Mouse (Mus musculus) embryo, embryonic 11.5 days (tissue): ENCODE data around the gene Srpk3.
"Not testable (repeated sequence)": the region's sequence is repeated elsewhere in the genome, so short reads cannot be mapped to it uniquely, and the experiment has no call there.

Experiments
- DNase-seq: peaks from one replicate; pipeline ENCODE4 v3.0.0-alpha.2; 2012; ENCODE audit warnings: low read depth, low spot score

The Srpk3 gene

DNA sequence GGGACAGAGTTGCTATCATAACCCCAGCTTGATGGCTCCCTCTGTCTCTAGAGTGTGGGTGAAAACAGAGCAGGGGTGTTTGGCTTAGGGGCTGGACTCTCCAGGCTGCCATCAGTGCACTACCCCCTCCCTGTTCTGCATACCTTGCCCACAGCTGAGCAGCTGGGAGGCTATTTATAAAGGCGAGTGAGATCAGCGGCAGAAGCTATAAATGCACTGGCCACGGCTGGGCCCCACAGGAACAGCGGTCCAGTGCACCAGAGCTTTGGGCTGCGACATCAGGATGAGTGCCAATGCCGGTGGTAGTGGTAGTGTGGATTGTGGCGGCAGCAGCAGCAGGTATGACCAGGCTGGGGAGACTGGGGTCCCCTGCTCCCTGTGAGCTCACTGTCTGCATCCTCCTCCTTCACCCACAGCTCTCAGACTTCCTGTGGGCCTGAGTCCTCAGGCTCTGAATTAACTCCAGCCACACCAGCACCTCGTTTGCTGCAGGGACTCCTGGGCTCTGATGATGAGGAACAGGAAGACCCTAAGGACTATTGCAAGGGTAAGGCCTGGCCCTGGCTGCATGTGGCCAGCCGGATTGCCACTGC is at the start of gene Srpk3:
Srpk3 (plus strand) TSS at position 238 of the 593 bp plus-strand sequence.
- DNase-seq = no peak

GRCm38 (mm10) chrX:73730908-73731307 is 43.3 kb upstream of the Srpk3 start:
- no peak for DNase-seq

DNA sequence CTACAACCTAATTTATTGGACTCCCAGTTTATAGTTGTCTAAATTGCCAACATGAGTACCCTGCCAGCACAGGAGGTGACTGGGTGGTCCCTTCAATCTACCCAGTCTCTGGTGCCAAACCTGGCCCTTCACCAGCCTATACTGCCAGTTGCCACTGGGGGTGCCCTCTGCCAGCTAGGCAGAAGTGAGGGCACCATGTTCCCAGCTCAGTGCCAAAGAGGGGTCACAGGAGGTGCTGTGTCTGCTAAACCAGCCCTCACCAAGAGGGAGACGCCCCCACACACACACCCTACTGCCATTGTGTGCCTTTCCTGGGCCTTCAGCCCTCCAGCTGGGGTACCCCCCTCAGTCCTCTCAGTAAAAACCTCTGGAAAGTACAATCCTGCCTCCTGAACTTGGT is 36.0 kb upstream of the Srpk3 start:
- DNase-seq = no peak

DNA sequence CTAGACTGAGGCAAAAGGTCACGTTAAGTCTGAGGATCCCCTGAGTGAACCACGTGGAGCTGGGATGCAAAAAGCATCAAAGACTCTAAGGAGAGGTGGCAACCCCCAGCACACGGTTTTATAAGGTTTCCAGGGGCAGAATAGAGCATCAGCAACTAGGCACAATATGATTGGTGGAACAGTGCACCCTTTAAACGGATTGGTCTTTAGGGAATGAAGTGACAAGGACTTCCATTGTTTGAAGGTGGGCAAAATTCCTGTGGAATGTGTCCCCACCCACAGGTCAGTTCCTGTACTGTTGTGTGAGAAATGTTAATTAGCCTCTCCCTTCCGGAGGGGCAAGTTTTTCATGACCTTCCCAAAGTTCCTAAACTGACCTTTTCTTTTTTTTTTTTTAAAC is 35.1 kb upstream of the Srpk3 start:
- no peak for DNase-seq

DNA sequence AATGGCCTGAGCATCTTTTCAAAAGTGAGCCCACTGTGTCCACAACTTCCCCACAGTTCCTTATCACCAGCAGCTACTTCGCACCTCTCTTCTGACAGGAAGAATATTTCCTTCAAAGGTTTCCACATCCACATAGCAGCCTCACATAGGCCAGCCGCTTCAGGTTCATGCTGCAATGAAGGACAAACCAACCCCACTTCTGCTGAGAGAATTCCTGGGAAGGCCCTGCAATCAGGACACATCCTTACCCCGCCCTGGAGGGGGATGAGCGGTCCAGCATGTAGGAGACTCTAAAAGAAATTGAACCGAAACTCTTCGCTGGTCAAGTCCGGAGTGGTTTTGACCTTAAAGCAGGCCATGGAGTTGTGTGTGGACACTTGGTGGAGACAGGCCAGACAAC is 34.4 kb upstream of the Srpk3 start:
- not testable (repeated sequence) for DNase-seq

DNA sequence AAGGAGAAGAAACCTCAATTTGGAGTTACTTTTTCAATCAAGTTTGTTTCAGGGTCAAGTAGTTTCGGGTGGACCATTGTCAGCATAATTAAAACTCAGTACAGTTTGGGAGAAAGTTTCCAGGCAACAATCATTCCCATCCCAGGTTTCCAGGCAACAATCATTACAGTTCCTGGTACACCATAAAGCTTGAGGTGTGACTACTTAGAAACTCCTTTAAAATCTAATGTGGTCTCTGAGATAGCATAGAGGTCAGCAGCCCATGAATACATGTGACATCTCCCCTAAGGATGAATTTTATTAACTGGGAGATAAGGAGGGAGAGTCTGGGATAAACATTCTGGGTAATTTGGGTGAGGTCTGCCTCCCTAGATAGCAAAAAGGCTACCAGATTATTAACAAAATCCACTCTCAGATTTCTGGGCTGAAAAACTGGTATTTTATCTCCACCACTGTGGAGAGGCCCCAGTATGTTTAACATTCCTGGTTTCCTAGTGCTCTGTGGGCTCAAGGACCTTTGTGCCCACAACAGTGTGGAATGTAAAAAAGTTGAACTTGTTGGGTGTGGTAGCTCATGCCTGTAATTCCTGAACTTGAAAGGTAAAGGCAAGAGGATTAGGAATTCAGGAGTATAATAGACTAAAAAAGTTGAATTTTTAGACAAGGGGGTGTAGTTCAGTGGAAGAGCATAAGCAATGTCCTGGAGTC is 29.3 kb upstream of the Srpk3 start:
- no peak for DNase-seq

DNA sequence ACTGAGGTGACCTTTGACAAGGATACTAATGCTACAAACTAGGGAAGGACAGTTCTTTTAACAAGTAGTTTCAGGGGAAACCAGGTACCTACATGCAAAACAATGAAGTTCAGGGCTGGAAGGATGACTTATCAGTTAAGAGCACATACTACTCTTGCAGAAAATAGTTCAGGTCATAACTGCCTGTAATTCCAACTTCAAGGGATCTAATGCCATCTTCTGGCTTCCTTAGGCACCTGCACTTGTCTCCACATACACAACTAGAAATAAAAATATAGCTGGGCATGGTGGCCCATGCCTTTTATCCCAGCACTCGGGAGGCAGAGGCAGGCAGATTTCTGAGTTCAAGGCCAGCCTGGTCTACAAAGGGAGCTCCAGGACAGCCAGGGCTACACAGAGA is 25.2 kb upstream of the Srpk3 start:
- DNase-seq = no peak

- no peak for DNase-seq
Measured at GRCm38 (mm10) chrX:73756334-73757140, 17.7 kb upstream of the Srpk3 start, which contains the start of gene Plxnb3. Gene Plxnb3, plus strand, starts transcription at chrX:73757090.

DNA sequence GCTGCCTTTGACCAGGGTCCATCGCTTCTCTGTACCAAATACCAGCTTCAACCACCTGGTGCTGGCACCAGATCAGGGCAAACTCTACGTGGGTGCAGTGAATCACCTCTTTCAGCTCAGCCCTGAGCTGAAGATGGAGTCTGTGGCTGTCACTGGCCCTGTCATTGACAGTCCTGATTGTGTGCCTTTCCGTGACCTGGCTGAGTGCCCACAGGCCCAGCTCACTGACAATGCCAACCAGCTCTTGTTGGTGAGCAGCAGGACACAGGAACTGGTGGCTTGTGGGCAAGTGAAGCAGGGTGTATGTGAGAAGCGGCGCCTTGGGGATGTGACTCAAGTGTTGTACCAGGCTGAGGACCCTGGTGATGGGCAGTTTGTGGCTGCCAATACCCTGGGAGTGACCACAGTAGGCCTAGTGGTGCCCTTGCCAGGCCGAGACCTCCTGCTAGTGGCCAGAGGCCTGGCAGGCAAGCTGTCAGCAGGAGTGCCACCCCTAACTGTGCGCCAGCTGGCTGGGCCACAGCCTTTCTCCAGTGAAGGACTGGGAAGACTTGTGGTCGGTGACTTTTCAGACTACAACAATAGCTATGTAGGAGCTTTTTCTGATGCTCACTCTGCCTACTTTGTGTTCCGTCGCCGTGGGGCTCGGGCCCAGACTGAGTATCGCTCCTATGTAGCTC is 15.5 kb upstream of the Srpk3 start:
- no peak for DNase-seq

GRCm38 (mm10) chrX:73765311-73765710 is 8.9 kb upstream of the Srpk3 start:
- DNase-seq = no peak

DNA sequence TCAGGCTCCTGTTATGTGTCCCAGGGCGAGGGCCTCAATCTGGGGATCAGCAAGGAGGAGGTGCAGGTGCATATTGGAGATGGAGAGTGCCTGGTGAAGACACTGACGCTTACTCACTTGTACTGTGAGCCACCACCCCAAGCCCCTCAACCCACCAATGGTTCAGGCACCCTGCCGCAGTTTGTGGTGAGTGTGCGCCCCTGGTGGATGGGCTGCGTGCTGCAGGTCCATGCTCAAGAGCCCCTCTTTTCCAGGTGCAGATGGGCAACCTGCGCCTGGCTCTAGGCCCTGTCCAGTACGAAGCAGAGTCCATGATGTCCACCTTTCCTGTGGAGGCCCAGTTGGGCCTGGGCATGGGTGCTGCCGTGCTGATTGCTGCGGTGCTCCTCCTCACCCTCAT is 6.9 kb upstream of the Srpk3 start:
- DNase-seq = no peak

DNA sequence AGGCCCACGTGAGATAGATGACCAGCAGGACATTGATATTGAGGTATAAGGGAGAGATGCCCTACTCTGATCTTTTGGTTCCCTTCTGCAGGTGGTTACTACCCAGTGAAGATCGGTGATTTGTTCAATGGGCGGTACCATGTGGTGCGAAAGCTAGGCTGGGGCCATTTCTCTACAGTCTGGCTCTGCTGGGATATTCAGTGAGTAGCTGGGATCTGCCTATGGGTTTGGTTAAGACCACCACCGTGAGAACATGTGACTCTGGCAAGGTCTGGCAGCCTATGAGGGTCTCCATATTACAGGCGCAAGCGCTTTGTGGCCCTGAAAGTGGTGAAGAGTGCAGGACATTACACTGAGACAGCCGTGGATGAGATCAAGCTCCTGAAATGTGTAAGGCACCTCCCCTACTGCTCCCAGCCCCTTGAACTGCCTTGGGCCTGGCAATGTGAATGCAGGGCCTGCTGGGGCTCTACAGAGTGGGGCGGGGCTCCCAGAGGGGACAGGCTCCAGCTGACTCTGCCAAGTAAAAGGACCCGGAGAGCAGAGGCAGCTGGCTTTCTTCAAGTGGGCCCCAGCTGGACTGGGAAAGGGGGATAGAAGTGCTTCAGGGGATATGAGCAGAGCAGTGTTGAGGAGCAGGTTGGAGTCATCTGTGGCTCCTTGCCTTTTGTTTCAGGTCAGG is 738 bp downstream of the Srpk3 start:
- no peak for DNase-seq

- no peak for DNase-seq
Measured at GRCm38 (mm10) chrX:73782227-73782626, 8.0 kb downstream of the Srpk3 start.

DNA sequence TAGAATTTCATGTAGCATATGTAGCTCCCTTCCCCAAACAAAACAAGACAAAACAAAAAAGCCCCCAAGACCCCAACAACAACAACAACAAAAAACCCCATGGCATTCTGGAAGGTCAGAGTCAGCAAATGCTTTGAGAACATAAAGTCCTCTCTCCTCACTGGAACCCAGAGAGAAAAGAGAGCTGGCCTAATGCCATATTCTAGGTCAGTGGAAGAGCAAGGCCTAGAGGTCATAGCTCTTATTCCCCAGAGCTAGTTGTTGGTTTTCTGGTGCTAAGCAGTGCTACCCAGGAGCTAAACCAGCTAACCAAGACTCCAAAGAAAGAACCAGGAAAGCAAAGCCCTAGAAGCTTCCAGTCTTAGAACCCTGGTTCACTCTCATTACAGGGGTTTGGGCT is 11.5 kb downstream of the Srpk3 start:
- no peak for DNase-seq

- peak; percentile 85 for DNase-seq
Measured at GRCm38 (mm10) chrX:73786364-73787224, 12.4 kb downstream of the Srpk3 start, which contains the start of the genes Idh3g and Ssr4. Gene Idh3g, minus strand, starts transcription at chrX:73786897. Gene Ssr4, plus strand, starts transcription at chrX:73787028.

DNA sequence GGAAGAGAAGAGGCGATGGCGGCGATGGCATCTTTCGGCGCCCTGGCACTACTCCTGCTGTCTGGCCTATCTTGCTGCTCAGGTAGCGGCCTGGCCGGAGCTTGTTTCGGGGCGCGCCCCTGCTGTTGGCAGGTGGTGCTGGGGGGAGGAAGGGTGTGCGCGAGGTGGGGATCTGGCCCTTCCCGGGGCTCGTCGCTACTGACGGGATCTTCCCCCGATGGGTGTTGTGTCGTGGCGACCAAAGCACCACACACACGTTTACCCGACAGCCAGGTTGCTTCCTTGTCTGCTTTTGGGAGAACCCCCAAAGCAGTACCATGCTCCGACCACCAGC is 13.0 kb downstream of the Srpk3 start:
- DNase-seq = no peak

DNA sequence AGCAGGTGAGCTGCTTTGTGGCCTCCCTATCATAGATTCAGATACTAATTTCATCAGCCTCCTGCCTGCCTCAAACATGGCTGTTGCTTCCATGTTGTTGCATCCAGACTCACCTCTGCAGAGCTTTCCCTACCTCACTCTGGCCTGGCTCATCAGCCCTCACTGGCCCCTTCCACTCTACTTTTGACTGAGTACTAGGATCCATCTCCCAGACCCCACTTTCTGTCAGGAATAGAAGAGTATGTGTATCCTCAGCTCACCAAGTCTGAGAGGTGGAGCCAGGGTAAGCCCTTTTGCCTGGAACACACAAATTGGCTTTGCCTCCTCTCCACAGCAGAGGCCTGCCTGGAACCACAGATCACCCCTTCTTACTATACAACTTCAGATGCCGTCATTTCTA is 14.3 kb downstream of the Srpk3 start:
- no peak for DNase-seq

- no peak for DNase-seq
Measured at GRCm38 (mm10) chrX:73793039-73793438, 18.8 kb downstream of the Srpk3 start.

DNA sequence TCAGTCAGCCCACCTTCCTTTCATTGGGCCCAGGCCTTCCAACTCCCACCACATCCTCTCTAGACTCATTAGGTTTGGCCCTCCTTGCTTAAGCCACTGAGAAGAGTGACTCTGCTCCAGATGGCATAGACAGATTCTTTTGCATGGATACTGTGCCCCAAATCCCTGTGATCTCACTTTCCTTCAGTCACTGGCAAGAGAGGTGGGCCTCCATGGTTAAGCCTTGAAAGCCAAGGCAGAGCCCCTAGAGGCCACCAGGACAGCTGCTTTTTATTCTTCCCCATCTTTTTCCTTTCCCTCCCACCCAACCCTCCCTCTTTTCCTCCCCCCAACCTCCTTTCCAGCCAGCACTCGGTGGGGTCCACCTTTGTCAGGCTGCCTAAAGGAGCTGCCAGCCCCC is 19.3 kb downstream of the Srpk3 start:
- DNase-seq = no peak

- no peak for DNase-seq
Measured at GRCm38 (mm10) chrX:73797511-73797910, 23.3 kb downstream of the Srpk3 start.

DNA sequence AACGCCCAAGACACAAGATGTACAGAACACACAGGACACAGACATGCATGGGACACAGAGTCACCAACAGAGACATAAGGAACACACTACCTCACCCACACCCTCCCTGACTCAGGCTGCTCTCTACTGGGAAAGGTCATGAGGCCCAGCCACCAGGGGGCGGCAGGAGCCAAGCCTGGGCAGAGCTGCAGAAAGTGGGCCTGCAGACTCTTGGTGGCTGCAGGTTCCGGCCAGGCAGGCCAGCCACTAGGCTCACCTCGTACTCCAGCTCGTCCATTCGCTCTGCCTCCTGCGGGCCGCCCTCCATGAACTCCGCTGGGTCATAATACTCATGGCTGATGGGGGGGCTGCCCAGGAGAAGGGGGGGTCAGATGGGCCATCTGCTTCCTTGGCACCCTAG is 24.3 kb downstream of the Srpk3 start:
- peak; percentile 27 for DNase-seq
